Mouse (Mus musculus) layer of hippocampus, postnatal 36 days (tissue): ENCODE results near the gene Dync1h1. TPM values are rescaled to one million over a fixed set of nuclear protein-coding genes. Genes with fewer than 3 reads are reported as not detected.
A peak's percentile ranks its signal among the peaks of the same experiment; 100 is the strongest.
"Not testable (repeated sequence)": the region's sequence is repeated elsewhere in the genome, so short reads cannot be mapped to it uniquely, and the experiment has no call there.

Experiments used
- DNase-seq, 2 experiments: peaks; one replicate each; pipeline ENCODE4 v3.0.0; 2022
- total RNA-seq, 2 experiments: library from RNA; stranded (reverse); gene quantifications; 2 replicates each; pipeline ENCODE4 v1.2.3; 2021

The Dync1h1 gene
- total RNA-seq, 2 experiments from 2014 or later = 282 to 292 TPM

DNA sequence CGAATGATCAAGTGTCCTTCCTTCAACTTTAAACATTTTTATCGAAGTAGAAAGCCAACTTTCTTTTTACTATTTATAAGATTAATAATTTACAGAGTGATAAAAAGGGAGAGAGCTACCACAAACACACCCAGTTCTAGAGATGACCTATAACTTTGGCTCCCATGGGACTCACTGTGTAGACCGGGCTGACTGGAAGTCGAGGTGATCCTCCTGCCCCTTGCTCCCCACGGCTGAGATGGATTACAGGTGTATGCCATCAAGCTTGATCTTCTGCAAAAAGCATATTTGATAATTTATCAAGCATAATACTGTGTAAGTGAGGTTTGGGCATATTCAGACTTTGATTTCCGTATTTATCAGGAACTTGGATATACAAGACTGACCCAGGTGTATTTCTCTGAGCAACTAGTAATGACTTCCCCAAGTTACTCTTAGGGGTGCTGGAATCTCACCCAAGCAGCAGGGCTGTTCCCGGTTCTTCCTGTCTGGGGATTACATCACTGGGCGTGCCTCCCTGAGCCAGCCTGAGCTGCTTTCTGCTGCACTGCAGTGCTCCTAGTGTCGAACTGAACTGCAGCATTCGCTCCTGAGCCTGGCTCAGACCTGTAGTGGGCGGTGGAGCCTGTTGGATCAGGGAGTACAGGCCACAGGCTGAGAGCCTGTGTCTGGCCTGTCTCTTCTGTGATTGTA is 7.4 kb downstream of the Dync1h1 start:
- peak; percentile 33 to 48 for DNase-seq

DNA sequence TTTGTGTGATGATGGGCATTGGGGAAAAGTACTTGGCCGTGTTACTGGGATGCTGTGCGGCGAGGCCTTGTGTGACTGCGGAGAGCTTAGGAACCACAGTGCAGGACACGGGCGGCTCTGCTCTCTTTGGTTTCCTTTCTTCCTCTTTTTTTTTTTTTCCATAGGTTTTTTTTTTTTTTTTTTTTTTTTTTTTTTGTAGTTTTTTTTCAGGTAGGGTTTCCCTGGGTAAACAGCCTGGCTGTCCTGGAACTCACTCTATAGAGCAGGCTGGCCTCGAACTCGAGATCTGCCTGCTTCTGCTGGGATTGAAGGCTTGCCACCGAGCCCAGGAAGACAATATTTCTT is 7.9 kb downstream of the Dync1h1 start:
- DNase-seq = no peak

DNA sequence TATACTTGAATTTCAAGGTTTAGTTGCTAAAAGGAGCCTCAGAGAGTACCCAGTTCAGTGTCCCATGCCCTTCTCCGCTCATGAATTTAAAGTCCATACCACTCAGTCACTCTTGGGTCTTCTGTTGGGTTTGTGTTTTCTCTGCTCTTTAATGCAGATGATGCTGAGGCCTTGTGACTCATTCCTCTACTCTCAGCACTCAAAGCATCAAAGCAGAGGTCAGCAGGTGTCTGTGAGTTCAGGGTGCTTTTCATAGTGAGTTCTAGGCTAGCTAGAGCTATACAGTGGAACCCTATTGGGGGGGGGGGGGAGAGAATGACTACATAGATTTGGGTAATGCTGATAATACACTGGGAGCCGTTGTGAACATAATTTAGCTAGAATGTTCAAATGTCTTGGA is 9.5 kb downstream of the Dync1h1 start:
- DNase-seq = no peak

DNA sequence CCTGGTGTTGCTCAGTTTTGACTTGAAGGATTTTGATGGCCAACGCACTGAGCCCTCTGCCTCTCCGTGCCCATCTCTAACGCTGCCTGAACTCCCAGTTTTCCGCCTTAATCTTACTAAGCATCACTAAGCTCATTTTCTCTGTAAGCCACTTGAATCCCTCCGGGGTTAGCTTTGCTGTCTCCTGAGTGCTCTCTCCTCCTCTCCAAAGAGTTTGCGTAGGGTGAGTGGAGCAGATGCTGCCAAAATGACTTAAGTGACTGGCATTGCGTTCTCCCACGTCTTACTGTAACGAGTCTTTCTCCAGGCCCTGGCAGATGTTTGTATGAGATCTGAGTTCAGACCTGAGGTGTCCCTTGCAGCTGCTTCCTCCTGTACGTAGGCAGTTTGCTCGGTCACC is 28.8 kb downstream of the Dync1h1 start:
- DNase-seq = no peak

DNA sequence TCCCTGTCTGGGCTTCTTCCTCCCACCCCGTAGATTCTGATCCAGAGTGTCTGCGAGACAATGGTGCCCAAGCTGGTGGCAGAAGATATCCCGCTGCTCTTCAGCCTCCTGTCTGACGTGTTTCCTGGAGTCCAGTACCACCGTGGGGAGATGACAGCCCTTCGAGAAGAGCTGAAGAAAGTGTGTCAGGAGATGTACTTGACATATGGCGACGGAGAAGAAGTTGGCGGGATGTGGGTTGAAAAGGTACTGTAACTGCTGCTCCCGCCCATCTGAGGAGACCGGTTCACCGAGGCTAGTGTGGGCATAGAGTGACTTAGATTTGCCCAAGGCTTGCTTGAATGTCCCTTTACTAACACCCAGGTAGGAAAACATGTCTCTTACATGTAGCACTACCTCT is 35.0 kb downstream of the Dync1h1 start:
- DNase-seq = no peak

DNA sequence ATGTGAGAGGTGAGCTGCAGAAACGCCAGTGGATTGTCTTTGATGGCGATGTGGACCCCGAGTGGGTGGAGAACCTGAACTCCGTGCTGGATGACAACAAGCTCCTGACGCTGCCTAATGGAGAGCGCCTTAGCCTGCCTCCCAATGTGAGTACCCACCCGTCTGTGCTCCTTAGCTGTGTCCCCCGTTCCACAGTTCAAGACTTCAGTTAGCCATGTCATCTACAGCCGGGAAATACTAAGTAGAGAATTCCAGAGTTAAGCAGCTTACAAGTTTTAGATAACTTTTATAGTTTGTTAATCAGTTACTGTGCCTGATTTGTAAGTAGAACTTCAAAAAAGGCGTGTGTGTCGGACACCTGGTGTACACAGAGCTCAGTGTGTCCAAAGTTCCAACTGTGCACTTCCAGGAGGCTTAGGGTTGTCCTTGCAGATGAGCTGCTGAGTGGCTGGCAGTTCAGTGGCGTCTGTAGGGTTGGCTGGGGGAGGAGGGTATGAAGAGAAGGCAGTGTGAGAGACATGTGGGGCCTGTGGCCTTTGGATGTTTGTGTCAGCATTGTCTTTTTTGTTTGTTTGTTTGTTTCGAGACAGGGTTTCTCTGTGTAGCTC is 36.4 kb downstream of the Dync1h1 start:
- DNase-seq = no peak

DNA sequence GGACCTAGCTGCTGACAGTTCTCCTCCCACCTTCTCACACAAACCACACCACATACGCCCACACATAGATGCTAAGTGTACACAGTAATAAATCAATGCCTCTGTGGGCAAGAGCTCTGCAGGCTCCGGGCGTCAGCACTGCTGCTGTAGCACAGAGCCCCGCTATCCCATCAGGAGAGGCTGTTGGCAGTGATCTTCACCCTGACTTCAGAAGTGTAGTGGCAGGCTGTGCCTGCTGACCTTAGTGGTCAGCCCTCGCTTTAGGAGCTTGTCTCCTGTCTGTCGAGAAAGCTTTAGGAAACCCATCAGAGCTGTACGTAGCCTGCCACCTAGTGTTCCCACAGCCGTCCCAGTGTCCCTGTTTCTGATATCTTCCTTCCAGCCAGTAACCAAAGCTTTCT is 49.0 kb downstream of the Dync1h1 start:
- DNase-seq = peak; percentile 31 to 38

DNA sequence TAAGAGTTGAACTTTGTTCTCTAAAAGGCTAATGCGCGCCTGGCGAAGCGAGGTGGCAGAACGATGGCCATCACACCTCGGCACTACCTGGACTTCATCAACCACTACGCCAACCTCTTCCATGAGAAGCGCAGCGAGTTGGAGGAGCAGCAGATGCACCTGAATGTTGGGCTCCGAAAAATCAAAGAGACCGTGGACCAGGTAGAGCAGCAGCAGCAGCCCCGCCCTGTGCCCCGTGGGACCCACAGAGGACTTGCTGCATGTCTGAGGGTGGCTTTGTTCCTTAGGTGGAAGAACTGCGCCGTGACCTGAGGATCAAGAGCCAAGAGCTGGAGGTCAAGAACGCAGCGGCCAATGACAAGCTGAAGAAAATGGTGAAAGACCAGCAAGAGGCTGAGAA is 50.2 kb downstream of the Dync1h1 start:
- no peak for DNase-seq

DNA sequence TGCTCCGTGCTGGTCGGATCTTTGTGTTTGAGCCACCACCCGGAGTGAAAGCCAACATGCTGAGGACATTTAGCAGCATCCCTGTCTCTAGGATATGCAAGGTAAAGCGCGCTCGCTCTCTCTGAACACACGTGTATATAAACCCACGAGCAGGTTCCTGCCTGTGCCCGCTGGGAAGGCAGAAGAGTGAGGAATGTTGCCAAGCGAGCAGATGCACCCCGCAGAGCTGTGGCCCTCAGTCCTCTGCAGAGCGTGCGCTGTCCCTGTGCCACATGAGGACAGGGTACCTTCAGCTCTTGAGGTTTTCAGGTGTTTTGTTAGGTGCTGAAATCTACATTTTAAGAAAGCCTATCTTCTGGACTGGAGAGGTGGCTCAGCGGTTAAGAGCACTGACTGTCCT is 60.5 kb downstream of the Dync1h1 start:
- no peak for DNase-seq

DNA sequence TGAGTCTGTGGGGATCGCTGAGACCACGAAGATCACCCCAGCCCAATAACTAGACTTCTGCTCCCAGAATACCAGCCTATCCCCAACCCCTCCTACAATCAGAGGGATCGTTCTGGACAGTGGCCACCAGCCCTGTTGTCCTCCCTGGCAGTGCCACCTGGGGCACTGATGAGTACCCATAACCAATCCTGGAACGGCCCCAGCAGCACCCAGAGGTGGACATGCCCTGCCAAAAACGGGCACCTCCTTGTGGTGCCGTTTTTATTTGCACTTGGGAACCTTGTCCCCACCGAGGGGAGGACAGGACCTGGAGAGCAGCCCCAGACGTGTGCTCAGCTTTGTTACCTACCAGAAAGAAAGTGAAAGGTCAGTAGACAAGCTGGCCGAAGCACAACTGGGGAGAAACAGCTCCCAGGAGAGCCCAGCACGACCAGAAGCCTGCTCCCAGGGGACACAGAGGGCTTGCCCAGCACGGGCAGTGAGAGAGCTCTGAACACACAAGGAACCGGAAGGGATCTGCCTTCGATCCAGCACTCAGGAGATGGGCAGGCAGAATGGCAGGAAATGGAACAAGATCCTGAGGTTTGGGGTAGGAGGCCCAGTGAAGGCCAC is 66.3 kb downstream of the Dync1h1 start:
- DNase-seq = no peak

DNA sequence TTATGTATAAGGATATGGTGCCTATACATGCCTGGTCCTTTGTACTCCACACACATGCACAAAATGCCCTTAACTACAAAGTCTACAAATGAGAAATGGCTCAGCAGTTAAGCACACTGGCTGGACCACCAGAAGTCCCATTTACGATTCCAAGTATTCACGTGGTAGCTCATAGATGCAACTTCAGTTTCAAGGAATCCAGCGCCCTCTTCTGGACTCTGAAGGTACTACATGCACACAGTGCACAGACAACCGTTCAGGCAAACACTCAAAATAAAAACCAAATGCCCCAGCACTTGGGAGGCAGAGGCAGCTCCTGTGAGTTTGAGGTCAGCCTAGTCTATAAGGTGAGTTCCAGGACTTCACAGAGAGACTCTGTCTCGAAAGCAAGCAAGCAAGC is 73.0 kb downstream of the Dync1h1 start:
- no peak for DNase-seq

DNA sequence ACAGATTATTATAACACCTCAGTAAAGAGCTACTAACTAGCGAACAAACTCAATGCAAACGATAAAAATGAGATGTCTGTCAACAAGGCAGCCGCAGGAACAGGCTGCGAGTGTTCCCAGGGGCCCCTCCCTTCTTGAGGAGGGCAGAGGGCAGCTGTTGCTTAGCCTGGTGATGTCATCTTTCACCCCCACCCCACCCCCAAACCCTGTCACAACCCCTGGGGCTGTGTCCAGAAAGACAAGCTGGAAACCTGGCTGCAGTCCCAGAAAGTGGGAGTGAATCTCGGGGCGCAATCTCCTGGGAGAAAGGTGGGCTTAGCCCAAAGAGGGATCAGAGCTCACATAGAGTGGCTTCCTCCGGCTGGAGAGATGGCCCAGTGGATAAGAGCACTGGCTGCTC is 79.9 kb downstream of the Dync1h1 start:
- DNase-seq = no peak

DNA sequence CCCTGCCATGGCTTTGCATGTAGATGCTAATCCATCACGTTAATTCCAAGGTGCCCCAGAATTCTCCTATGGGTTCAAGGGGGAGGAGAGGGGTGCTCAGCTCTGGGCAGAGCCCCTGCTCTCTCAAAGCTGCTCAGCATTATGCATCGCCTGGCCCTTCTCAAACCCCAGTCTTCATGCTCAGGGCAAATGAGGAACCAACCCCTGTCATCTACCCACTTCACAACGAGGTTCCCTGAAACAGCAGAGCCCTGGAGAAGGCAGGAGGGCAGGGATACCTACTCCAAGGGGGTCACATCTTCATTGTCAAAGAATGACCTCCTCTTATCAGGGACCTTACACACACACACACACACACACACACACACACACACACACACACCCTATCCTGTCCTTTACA is 80.6 kb downstream of the Dync1h1 start:
- DNase-seq = no peak

DNA sequence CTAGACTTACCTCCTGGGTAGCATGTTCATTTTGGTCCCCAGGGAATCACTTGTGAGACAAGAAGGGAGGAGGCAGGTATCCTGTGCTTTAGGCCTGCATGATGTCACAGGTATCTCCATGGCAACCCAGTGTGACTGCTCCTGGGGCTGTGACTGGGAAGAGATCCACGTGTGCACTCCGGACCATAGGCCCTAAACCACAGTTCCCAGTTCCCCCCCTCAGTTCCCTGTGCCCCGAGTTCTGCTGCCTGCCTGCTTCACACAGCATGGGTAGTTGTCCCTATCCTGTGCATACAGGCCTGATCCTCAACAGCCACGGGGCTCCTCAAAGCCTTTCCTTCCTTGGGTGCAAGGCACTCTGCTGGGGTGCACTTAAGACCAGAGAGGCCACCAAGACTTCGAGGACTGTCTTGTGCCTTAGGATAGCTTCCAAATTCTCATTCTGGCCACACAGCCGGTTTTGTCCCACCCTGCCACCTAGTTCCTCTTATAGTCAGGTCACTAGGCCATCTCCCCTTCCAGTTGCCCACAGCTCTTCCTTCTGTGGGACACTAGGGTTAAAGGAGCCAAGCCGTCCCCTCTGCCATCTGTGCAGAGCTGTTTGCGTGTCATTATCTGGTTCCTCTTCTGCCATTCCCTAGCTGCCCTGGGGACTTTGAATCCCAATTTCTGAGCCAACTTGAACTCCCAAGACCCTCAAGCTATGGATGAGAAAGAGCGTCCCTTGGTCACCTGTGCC is 81.5 kb downstream of the Dync1h1 start, which contains the start of gene 1700001K19Rik:
TSS of gene 1700001K19Rik (minus strand) at position 59 of the 739 bp plus-strand sequence.
- no peak for DNase-seq

DNA sequence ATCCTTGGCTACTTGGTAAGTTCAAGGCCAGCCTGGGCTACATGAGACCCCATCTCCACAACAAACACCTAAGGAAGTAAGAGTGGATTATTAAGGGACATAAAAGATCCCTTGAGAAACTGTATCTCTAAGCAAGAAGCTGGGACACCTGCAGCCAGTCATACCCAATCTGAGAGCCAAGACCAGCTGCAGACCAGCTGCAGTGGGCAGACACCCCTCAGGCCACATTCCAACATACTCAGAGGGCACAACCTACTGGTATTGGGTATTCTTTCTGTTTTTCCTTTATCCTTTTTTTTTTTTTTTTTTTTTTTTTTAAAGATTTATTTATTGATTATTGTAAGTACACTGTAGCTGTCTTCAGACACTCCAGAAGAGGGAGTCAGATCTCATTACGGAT is 82.3 kb downstream of the Dync1h1 start:
- no peak for DNase-seq

DNA sequence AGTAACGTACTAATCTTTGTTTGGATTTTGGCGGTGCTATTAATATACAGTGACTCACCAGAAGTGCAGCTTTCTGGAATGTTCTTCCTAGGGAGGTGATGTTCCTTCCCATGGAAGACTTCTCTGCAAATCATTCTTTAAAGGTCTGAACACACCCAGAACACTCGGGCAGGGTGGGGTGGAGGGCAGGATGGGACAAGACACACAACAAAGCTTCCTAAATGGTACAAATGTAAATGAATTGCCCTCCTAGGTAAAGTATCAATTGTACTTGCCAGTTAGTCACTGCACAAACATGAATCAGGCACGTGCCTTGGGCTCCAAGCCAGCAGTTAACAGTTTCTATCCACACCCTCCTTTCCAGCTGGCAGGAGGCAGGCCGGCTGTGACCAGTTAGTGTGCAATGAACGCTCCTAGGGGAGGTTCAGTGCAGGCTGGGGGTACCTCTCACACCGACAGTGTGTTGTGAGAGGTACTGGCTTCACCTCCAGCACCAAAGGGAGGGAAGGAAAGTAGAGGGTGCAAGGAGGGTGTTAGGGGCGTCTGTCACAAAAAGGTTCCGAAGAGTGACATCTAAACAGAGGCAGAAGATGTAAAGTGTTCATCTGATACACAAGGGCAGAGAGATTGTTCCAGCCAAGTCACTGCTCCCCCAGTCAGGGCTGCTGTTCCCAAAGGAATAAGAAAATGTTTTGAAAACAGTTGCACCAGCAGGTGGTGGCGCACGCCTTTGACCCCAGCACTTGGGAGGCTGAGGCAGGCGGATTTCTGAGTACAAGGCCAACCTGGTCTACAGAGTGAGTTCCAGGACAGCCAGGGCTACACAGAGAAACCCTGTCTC is 86.9 kb downstream of the Dync1h1 start:
- peak in 1 of 2 experiments; percentile 29 for DNase-seq

DNA sequence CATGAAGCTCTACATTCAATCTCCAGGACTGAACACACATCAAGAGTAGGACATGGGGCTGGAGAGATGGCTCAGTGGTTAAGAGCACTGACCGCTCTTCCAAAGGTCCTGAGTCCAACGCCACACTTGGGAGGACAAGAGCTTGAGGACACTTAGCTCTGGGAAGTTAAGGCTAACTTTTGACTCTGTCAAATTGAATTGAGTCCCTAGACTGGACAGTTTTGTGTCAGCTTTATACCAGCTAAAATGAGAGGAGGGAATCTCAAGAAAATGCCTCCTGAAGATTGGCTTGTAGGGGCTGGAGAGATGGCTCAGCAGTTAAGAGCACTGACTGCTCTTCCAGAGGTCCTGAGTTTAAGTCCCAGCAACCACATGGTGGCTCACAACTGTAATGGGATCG is 87.7 kb downstream of the Dync1h1 start:
- not testable (repeated sequence) for DNase-seq

DNA sequence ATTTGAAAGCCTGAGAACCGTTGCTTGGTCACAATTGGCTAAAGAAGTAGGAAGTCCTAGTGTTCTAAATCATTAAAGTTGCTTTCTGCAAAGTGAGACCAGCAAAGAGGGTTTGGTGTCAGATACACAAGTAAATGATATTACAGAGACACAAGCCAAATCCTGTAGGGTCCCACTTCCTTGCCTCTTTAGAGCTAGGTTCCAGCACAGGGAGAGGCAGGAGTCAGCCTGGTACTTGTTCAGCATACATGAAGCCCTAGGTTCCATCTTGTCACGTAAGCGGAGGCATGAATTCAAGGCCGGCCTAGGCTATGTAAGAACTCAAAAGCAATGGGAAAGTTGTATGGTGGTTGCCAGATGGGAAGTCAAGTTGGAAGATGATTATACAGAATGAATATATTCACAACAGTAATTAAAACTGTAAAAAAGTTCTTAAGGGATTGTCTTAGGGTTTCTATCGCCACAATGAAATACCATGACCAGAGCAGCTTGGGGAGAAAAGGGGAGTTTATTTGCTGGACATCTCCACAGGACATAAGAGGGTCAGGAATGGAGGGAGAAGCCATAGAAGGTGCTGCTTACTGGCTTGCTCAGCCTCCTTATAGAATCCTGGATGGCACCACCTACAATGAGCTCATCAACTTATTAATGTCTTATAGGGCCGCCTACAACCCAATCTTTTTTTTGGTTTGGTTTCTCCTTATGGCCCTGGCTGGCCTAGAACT is 88.8 kb downstream of the Dync1h1 start:
- no peak for DNase-seq

DNA sequence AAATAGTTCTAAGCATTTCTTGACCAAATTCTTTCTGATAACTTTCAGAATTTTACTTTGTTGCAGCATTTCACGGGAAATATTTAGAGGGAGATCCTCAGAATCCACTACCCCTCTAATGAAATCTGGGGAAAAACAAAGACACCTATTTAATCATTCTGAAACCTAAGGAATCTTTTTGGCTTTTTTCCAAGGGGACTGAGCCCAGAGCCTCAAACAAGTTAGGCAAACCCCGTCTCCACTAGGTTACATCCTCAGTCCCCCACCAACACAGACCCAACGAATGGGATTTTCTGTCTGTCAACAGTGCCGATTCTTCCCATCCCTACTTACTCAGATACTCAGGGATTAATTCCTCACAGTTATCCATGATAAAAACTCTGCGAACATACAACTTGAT is 92.1 kb downstream of the Dync1h1 start:
- not testable (repeated sequence) for DNase-seq

DNA sequence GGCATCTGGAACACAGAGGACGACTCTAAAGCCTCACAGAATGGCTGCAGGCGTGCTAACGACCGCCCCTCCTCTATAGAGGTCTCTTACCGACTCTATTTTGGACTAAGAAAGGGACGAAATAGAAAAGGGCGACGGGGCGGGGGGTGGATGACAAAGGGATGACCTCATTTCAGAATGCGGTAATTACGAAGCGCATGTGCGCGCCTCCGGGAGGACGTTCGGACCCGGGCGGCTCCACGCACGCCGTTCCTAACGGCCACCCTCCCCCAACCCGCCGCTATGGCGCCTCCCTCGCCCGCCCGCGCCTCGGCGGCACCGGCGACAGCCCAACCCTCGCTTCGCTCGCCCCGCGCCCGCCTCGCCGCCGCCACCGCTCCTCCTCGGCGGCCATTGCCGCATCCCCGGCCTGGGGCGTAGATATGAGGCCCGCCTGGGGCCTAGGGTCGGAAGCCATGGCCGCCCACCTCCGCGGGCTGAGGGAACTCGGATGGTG is 94.5 kb downstream of the Dync1h1 start:
- DNase-seq = peak; percentile 64

DNA sequence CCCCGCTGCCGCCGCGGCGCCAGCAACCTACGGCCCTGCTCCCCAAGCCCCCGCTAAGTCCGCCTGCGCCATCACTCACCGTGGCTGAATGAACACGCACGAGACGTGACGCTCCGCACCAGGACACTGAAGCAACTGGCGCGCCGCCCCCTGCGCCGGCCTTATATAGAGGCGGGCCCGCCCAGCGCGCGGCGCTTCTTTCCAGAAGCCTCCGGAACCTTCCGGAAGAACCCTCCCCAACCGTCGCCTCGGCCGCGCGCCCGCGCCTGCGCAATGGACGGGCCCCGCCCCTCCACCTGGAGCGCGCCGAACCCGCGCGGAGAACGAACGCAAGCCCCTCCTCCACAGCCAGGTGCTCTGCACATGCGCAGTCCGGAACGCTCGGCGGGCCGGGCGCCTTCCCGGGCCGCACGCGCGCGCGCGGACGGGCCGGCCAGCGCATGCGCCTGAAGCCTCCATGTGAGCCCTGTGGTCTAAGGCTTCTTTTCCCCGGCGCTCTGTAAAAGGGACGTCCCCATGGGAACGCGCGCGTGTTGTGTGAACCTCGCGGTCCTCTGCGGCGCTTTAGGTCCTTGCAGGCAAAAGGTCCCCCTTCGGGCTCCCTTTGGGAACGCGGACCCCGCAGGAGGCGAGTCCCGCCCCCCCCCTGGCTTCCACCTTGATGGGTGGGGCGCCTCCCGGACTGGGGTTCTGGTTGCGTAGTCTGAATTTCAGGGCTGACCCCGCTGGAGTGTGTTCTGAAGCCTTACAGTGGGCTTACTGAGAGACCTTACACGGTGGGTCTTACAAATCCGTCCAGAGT is 95.1 kb downstream of the Dync1h1 start:
- DNase-seq = peak; percentile 98
